Mouse (Mus musculus): Measurements from ENCODE around the gene Akt1s1. TPM values are rescaled to one million over a fixed set of nuclear protein-coding genes. Genes with fewer than 3 reads are reported as not detected.
A peak's percentile ranks its signal among the peaks of the same experiment; 100 is the strongest.

Akt1s1 gene
- polyA plus RNA-seq (2016; fragmentation: Nextera tagmentation; extraction: Ambion mirVana), result 89.5 and 98.1 TPM in 2 replicates

GRCm38 (mm10) chr7:44848561-44849415, at the start of gene Akt1s1, which contains the start of gene Tbc1d17:
Gene Akt1s1, plus strand, starts transcription at chr7:44848991.
Gene Tbc1d17, minus strand, starts transcription at chr7:44849079.
- H3K36me3 ChIP-seq, result peaks cover 53% of the 10 kb centered on the region
- peak within 1 kb of the TSS; percentile 97 for H3K27ac ChIP-seq (replicated peaks)
- no peaks in the 10 kb centered on the region for H3K9me3 ChIP-seq (replicated peaks)
- H3K4me3 ChIP-seq, result peak within 1 kb of the TSS; percentile 85
- peak; percentile 96 for DNase-seq (ENCODE audit: low spot score)
- peaks cover 43% of the 10 kb centered on the region for H3K4me1 ChIP-seq
- under 1% methylated on average over 54 of the region's 54 CpGs for WGBS
- no peaks in the 10 kb centered on the region for H3K27me3 ChIP-seq (ENCODE audit: low read depth, poor library complexity, severe bottlenecking)

- 84% methylated on average over 2 of the region's 2 CpGs for WGBS
- Histone ChIP-seq H3K9me3 (replicated peaks) (no peaks in the 10 kb centered on the region), H3K27ac (replicated peaks) (no peak overlapping the region), H3K27me3 (ENCODE audit: low read depth, poor library complexity, severe bottlenecking) (no peaks in the 10 kb centered on the region), H3K4me3 (no peak overlapping the region), H3K36me3 (peaks cover 33% of the 10 kb centered on the region), H3K4me1 (no peaks in the 10 kb centered on the region)
- no peak for DNase-seq (ENCODE audit: low spot score)
Observed at GRCm38 (mm10) chr7:44808927-44809326, 39.9 kb upstream of the Akt1s1 start.

- no peak for DNase-seq (ENCODE audit: low spot score)
- no peaks in the 10 kb centered on the region for H3K9me3 ChIP-seq (replicated peaks)
- H3K36me3 ChIP-seq, result peaks cover 38% of the 10 kb centered on the region
- no peak overlapping the region for H3K27ac ChIP-seq (replicated peaks)
- H3K27me3 ChIP-seq (ENCODE audit: low read depth, poor library complexity, severe bottlenecking), result no peaks in the 10 kb centered on the region
- peaks cover 3% of the 10 kb centered on the region; the same call in 1 of the 2 replicates for H3K4me1 ChIP-seq
- H3K4me3 ChIP-seq, result no peak overlapping the region
- WGBS, result 90% methylated on average over 3 of the region's 3 CpGs
Observed at GRCm38 (mm10) chr7:44809466-44809865, 39.3 kb upstream of the Akt1s1 start.

DNA sequence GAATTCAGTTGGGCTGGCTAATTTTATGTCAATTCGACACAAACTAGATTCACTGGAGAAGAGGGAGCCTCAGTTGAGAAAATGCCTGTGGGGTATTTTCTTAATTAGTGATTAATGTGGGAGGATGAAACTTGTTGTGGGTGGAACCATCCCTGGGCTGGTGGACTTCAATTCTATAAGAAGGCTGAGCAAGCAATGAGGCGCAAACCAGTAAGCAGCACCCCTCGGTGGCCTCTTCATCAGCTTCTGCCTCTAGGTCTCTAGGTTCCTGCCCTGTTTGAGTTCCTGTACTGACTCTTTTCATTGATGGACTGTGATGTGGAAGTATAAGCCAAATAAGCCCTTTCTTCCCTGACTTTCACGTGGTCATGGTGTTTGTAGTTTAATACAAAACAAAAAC, 38.4 kb upstream of the Akt1s1 start:
- DNase-seq (ENCODE audit: low spot score), result no peak
- H3K4me1 ChIP-seq, result peaks cover 12% of the 10 kb centered on the region
- no peaks in the 10 kb centered on the region for H3K27me3 ChIP-seq (ENCODE audit: low read depth, poor library complexity, severe bottlenecking)
- WGBS, result 86% methylated on average over 4 of the region's 4 CpGs
- H3K27ac ChIP-seq (replicated peaks), result no peak overlapping the region
- H3K4me3 ChIP-seq, result no peak overlapping the region
- H3K36me3 ChIP-seq, result peaks cover 39% of the 10 kb centered on the region
- H3K9me3 ChIP-seq (replicated peaks), result no peaks in the 10 kb centered on the region

DNA sequence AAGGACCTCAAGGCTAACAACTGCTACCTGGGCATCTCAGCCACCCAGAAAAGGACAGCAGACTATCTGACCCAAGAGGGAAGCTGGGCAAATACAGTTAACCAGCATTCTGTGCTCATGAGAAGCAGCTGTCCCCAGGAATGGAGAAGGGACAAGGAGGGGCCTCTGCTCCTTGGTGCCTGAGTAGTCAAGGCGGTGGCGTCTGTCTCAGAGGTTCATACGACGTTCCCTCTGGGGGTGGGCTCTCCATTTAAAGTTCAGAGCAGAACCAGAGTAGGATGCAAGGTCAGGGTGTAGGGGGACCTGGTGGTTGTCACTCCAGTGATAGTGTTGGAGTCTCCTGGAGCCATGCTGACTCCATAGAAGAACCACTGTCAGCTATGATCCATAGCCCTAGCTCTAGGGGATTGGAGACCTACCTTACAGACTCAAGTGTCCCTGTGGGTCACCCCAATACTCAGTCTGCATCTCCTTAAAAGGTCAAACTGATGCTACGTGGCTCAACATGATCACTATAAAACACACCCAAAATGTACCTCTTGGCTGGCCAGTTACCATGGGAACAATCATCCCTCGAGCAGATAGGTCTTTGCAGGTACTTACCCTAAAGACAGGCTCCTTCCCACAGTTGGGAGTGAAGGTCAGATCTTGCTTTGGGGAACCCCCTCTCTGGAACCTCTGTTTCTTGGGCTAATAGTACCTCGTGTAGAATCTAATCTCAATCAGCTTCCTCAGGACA, 37.8 kb upstream of the Akt1s1 start:
- no peaks in the 10 kb centered on the region for H3K9me3 ChIP-seq (replicated peaks)
- H3K4me3 ChIP-seq, result no peak overlapping the region
- peaks cover 13% of the 10 kb centered on the region for H3K4me1 ChIP-seq
- DNase-seq (ENCODE audit: low spot score), result no peak
- H3K36me3 ChIP-seq, result peaks cover 39% of the 10 kb centered on the region
- no peak overlapping the region for H3K27ac ChIP-seq (replicated peaks)
- no peaks in the 10 kb centered on the region for H3K27me3 ChIP-seq (ENCODE audit: low read depth, poor library complexity, severe bottlenecking)
- WGBS, result 94% methylated on average over 7 of the region's 7 CpGs

DNA sequence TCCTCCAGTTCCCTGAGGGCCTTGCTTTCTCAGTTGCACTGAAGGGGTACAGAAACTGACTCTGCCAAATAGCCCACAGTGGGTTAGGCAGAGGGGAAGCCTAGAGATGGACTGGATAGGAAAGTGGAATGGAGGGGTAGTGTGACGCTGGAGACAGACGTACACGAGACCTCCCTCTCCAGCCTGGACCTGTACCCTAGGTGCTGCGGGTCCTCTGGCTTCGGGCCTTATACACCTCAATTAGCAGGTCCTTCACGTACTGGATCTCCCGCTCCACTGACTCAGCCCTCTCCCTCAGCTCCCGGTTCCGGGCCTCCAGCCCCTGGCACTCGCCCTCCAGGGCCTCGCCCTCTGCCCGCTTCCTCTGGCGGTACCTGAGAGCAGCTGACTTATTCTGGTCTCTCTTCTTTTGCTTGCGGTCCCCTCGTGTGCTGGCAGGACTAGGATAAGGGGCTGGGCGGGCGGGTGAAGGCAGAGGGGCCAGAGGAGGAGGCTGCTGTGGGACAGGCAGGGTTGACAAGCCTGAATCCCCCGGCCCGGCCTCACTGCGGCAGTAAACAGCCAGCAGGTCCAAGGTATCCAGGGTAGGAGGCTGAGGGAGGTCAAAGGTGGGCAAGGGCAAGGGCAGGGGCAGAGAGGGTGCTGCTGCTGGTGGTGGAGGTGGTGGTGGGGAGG, 36.0 kb upstream of the Akt1s1 start:
- Histone ChIP-seq H3K9me3 (replicated peaks) (no peaks in the 10 kb centered on the region), H3K27me3 (ENCODE audit: low read depth, poor library complexity, severe bottlenecking) (no peaks in the 10 kb centered on the region), H3K27ac (replicated peaks) (no peak overlapping the region), H3K4me1 (peaks cover 20% of the 10 kb centered on the region), H3K36me3 (peaks cover 39% of the 10 kb centered on the region), H3K4me3 (no peak overlapping the region)
- DNase-seq (ENCODE audit: low spot score), result no peak
- WGBS, result 93% methylated on average over 20 of the region's 20 CpGs

- no peak overlapping the region for H3K4me3 ChIP-seq
- no peak for DNase-seq (ENCODE audit: low spot score)
- peaks cover 46% of the 10 kb centered on the region for H3K36me3 ChIP-seq
- no peak overlapping the region for H3K27ac ChIP-seq (replicated peaks)
- no peaks in the 10 kb centered on the region for H3K9me3 ChIP-seq (replicated peaks)
- no peaks in the 10 kb centered on the region for H3K27me3 ChIP-seq (ENCODE audit: low read depth, poor library complexity, severe bottlenecking)
- 88% methylated on average over 3 of the region's 3 CpGs for WGBS
- peaks cover 32% of the 10 kb centered on the region for H3K4me1 ChIP-seq
Observed at GRCm38 (mm10) chr7:44813985-44814384, 34.8 kb upstream of the Akt1s1 start.

DNA sequence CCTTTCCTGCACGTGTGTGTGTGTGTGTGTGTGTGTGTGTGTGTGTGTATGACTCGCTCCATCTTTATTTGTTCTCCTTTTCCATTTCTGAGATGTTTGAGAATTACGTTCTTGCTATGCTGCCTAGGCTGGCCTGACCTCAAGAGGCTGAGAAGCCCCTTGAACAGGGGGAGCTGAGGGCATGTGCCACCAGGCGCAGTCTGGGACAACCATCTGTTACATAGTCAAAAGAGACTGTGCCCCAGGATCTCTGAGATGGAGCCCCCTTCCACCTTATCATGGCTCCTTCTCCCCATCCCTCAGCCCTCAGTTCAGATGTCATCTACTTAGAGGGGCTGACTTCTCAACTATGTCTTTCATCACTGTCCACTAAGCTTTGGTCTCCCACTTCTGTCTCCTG, 34.4 kb upstream of the Akt1s1 start:
- Histone ChIP-seq H3K27me3 (ENCODE audit: low read depth, poor library complexity, severe bottlenecking) (no peaks in the 10 kb centered on the region), H3K4me3 (peak overlapping the region; percentile 88), H3K36me3 (peaks cover 50% of the 10 kb centered on the region), H3K9me3 (replicated peaks) (no peaks in the 10 kb centered on the region), H3K27ac (replicated peaks) (peak overlapping the region; percentile 99), H3K4me1 (peaks cover 37% of the 10 kb centered on the region)
- no peak for DNase-seq (ENCODE audit: low spot score)
- WGBS, result 87% methylated on average over 4 of the region's 4 CpGs

GRCm38 (mm10) chr7:44814952-44815553, 33.7 kb upstream of the Akt1s1 start:
- WGBS, result 35% methylated on average over 14 of the region's 14 CpGs
- Histone ChIP-seq H3K4me1 (peaks cover 43% of the 10 kb centered on the region), H3K27ac (replicated peaks) (peak overlapping the region; percentile 99), H3K4me3 (peak overlapping the region; percentile 88), H3K36me3 (peaks cover 56% of the 10 kb centered on the region), H3K9me3 (replicated peaks) (no peaks in the 10 kb centered on the region), H3K27me3 (ENCODE audit: low read depth, poor library complexity, severe bottlenecking) (no peaks in the 10 kb centered on the region)
- DNase-seq (ENCODE audit: low spot score), result no peak

GRCm38 (mm10) chr7:44815721-44816469, 32.9 kb upstream of the Akt1s1 start, which contains the start of the genes Nup62 and Il4i1:
Gene Nup62, plus strand, starts transcription at chr7:44816088.
Gene Il4i1, plus strand, starts transcription at chr7:44816387.
- WGBS, result under 1% methylated on average over 62 of the region's 62 CpGs
- peaks cover 57% of the 10 kb centered on the region for H3K36me3 ChIP-seq
- H3K4me3 ChIP-seq, result peak within 1 kb of the TSS; percentile 88
- H3K27ac ChIP-seq (replicated peaks), result peak within 1 kb of the TSS; percentile 99
- peak; percentile 100 for DNase-seq (ENCODE audit: low spot score)
- no peaks in the 10 kb centered on the region for H3K27me3 ChIP-seq (ENCODE audit: low read depth, poor library complexity, severe bottlenecking)
- H3K9me3 ChIP-seq (replicated peaks), result no peaks in the 10 kb centered on the region
- peaks cover 51% of the 10 kb centered on the region for H3K4me1 ChIP-seq

DNA sequence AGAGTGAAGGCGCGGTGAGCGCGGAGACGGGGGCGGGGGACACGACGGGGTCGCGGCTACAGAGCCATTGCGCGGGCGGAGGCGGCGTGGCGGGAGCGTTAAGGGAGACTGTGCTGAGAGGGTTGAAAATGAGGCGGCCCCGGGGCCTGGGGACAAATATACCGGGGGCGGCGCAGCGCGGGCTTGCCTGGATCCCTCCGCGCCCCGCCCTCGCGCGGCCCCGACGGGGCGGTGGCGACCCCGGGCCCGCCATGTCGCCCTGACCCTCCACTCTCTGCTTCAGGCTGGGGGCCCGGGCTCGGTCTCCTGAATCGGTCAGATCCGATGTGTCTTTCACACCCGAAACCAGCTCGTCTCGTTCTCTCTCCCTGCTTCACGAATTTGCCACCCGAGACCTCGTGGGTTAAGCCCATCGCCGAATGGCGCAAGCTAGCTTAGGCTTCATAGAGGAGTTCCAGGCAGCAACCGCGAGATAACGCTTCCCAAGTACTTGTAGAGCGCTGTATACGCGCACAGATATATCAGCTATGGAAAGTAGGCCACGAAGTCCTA, 32.2 kb upstream of the Akt1s1 start, which contains the start of gene Atf5:
Atf5 (minus strand) TSS at position 189 of the 552 bp plus-strand sequence.
- H3K4me1 ChIP-seq, result peaks cover 56% of the 10 kb centered on the region
- peak within 1 kb of the TSS; percentile 99 for H3K27ac ChIP-seq (replicated peaks)
- H3K9me3 ChIP-seq (replicated peaks), result no peaks in the 10 kb centered on the region
- H3K27me3 ChIP-seq (ENCODE audit: low read depth, poor library complexity, severe bottlenecking), result no peaks in the 10 kb centered on the region
- H3K4me3 ChIP-seq, result peak within 1 kb of the TSS; percentile 88
- H3K36me3 ChIP-seq, result peaks cover 57% of the 10 kb centered on the region
- no peak for DNase-seq (ENCODE audit: low spot score)
- under 1% methylated on average over 56 of the region's 57 CpGs for WGBS
